Mouse (Mus musculus): ENCODE data around the gene Ypel1. TPM values are rescaled to one million over a fixed set of nuclear protein-coding genes. Genes with fewer than 3 reads are reported as not detected.

Ypel1 gene
- total RNA-seq (2023), result 0.92 to 2.1 TPM (median 1.4 TPM) in 4 replicates

GRCm38 (mm10) chr16:17069511-17070443, at the start of gene Ypel1:
TSS of gene Ypel1 (plus strand) at chr16:17069696.

GRCm38 (mm10) chr16:17110771-17111743, 41.6 kb downstream of the Ypel1 start, which contains the start of gene Ppil2:
TSS of gene Ppil2 (minus strand) at chr16:17111257.

GRCm38 (mm10) chr16:17124871-17125520, 55.5 kb downstream of the Ypel1 start, which contains the start of gene 2610318N02Rik:
TSS of gene 2610318N02Rik (minus strand) at chr16:17125167.

GRCm38 (mm10) chr16:17132089-17132905, 62.8 kb downstream of the Ypel1 start, which contains the start of gene Sdf2l1:
TSS of gene Sdf2l1 (minus strand) at chr16:17132383.

Other genes starting within 250 kb of the Ypel1 start
- gene Spag6l, start 240.2 kb upstream of the Ypel1 start, total RNA-seq (2023), result 11.4 to 21.1 TPM (median 16.7 TPM) in 4 replicates
- gene Igll1, start 205.7 kb upstream of the Ypel1 start, total RNA-seq (2023), result not detected in 4 replicates
- gene Top3b, start 199.0 kb upstream of the Ypel1 start, total RNA-seq (2023), result 132 to 154 TPM (median 144 TPM) in 4 replicates
- 0.80 TPM in 1 of 4 replicates, not detected in the others for gene Vpreb1, start 198.9 kb upstream of the Ypel1 start, total RNA-seq (2023)
- 11.8 to 18.4 TPM (median 15.7 TPM) in 4 replicates for gene Ppm1f, start 173.2 kb upstream of the Ypel1 start, total RNA-seq (2023)
- gene Mapk1, start 86.3 kb upstream of the Ypel1 start, total RNA-seq (2023), result 178 to 193 TPM (median 188 TPM) in 4 replicates
- gene Ppil2, start 41.6 kb downstream of the Ypel1 start, total RNA-seq (2023), result 102 to 118 TPM (median 110 TPM) in 4 replicates
- gene 2610318N02Rik, start 55.5 kb downstream of the Ypel1 start, total RNA-seq (2023), result 10.4 to 14.8 TPM (median 11.5 TPM) in 4 replicates
- 19.9 to 24.9 TPM (median 23.0 TPM) in 4 replicates for gene Sdf2l1, start 62.7 kb downstream of the Ypel1 start, total RNA-seq (2023)
- 2.2 to 4.1 TPM (median 2.8 TPM) in 4 replicates for gene Ydjc, start 74.9 kb downstream of the Ypel1 start, total RNA-seq (2023)
- 1.7 to 2.4 TPM (median 2.1 TPM) in 4 replicates for gene Ccdc116, start 77.5 kb downstream of the Ypel1 start, total RNA-seq (2023)
- 101 to 116 TPM (median 107 TPM) in 4 replicates for gene Ube2l3, start 133.0 kb downstream of the Ypel1 start, total RNA-seq (2023)
- gene Rimbp3, start 138.9 kb downstream of the Ypel1 start, total RNA-seq (2023), result 0.09 to 0.20 TPM (median 0.09 TPM) in 4 replicates
- gene Hic2, start 163.9 kb downstream of the Ypel1 start, total RNA-seq (2023), result 3.7 to 5.1 TPM (median 4.5 TPM) in 4 replicates
- 9.1 to 15.8 TPM (median 14.3 TPM) in 4 replicates for gene Tmem191c, start 206.4 kb downstream of the Ypel1 start, total RNA-seq (2023)

Measured in B cell, adult 62 days (primary cell).